In genomic region chr11:63130497-63130896, GRCm38 (mm10) we compare ENCODE assay signal across 9 mouse cellular contexts. TPM values are rescaled to one million over a fixed set of nuclear protein-coding genes. Genes with fewer than 3 reads are reported as not detected.
DNase-seq lines count a peak whose midpoint lies in the region; ATAC-seq and TF ChIP-seq lines count a peak whose summit lies in the region.
"Had no signal": no experiment of that assay in that cellular context is flagged by ENCODE, and none has a peak within 500 bp of the region (broad histone marks: within the 10 kb centered on the region; RNA-seq: fewer than 3 reads in every experiment).

No protein-coding gene starts in this region.

- DNase-seq in liver, adult 2 months (ENCODE audit: extremely low read depth, low read depth, low spot score): no peak
- no peak for DNase-seq in liver
- DNase-seq in cerebellum, adult 8-10 months: peak; percentile 59
- peak; percentile 92 for DNase-seq in heart, adult 18-20 months
- DNase-seq in kidney, adult 18-20 months: peak; percentile 78
- DNase-seq in testis, postnatal 10 days (ENCODE audit: low spot score): peak; percentile 75

- no peak overlapping the region for H3K27ac ChIP-seq in liver, adult 2 months (replicated peaks; ENCODE audit: insufficient read depth, low read depth, low read length)
- peak overlapping the region; percentile 98 for H3K27ac ChIP-seq in lung, embryonic 15.5 days

- peaks cover 4% of the 10 kb centered on the region; the same call in 1 of the 2 replicates for H3K27me3 ChIP-seq in liver, adult 2 months (ENCODE audit: control insufficient read depth, insufficient read depth, low read length)
- H3K27me3 ChIP-seq in lung, embryonic 15.5 days: peaks cover 4% of the 10 kb centered on the region

- peak overlapping the region; percentile 54; the same call in 1 of the 2 replicates for H3K4me3 ChIP-seq in liver, adult 2 months (ENCODE audit: insufficient read depth, low read depth, low read length)
- peak overlapping the region; percentile 65 for H3K4me3 ChIP-seq in lung, embryonic 15.5 days

- peak; percentile 7; the same call in 1 of the 2 replicates for ATAC-seq in lung, embryonic 15.5 days (ENCODE audit: borderline replicate concordance, extremely low read depth, low FRiP score, low TSS enrichment)
- ATAC-seq in monocyte, adult 5-6 weeks (replicated peaks; ENCODE audit: insufficient number of reproducible peaks, low FRiP score, low TSS enrichment, poor library complexity, severe bottlenecking): no peak

- no peaks in the 10 kb centered on the region for H3K9me3 ChIP-seq in lung, embryonic 15.5 days

- no peaks in the 10 kb centered on the region for H3K79me2 ChIP-seq in liver, adult 2 months (ENCODE audit: control insufficient read depth, insufficient read depth, low read length)

- WGBS in liver, adult 2 months: 19% methylated on average over 8 of the region's 8 CpGs
- WGBS in lung, embryonic 15.5 days: 22% methylated on average over 8 of the region's 8 CpGs

- no peak for TF ChIP-seq POLR2A in liver, adult 2 months (IDR thresholded peaks at IDR 0.05; ENCODE audit: extremely low read depth, insufficient read depth, low read length)

- no peak overlapping the region for H3K9ac ChIP-seq in liver, adult 2 months (ENCODE audit: low read depth, low read length)
- peak overlapping the region; percentile 80 for H3K9ac ChIP-seq in lung, embryonic 15.5 days

- no peaks in the 10 kb centered on the region for H3K36me3 ChIP-seq in liver, adult 2 months (ENCODE audit: control insufficient read depth, insufficient read depth, low read length)
- peaks cover 9% of the 10 kb centered on the region; the same call in 1 of the 2 replicates for H3K36me3 ChIP-seq in lung, embryonic 15.5 days

- TF ChIP-seq CTCF in liver, adult 2 months (IDR thresholded peaks at IDR 0.05; ENCODE audit: low read depth, low read length): no peak

- H3K4me1 ChIP-seq in liver, adult 2 months (ENCODE audit: control insufficient read depth, insufficient read depth, low read length): no peaks in the 10 kb centered on the region
- H3K4me1 ChIP-seq in lung, embryonic 15.5 days: peaks cover 52% of the 10 kb centered on the region

- H3K4me2 ChIP-seq in lung, embryonic 15.5 days: peak overlapping the region; percentile 90

RNA-seq across cellular contexts. Expression of gene Pmp22, which starts 1.7 kb away (rescaled TPM):
- total RNA-seq in liver, adult 2 months (2014; rRNA removed): 1.8 TPM in 2 replicates
- polyA plus RNA-seq in liver, adult 2 months (2012; rRNA removed): 2.0 and 3.3 TPM in 2 replicates
- 10 to 100 TPM; 37.4 to 40.8 TPM for total RNA-seq in heart, adult 18-20 months (2021)
- 238 and 261 TPM in 2 replicates for polyA plus RNA-seq in lung, embryonic 15.5 days (2015; fragmentation: Nextera tagmentation; extraction: Ambion mirVana)
- total RNA-seq in monocyte, adult 5-6 weeks (2017): not detected in 3 replicates
- total RNA-seq: MEL had no signal

Comparison
In these comparisons a context has a peak if more than half of its experiments do, and no peak if none do; other contexts are left out.
1. DNase-seq: peak in cerebellum, adult 8-10 months (single experiment), heart, adult 18-20 months (2 of 2), kidney, adult 18-20 months (single experiment) and testis, postnatal 10 days (single experiment); none in liver, adult 2 months (single experiment) and liver (single experiment).
2. RNA of gene Pmp22, which starts 1.7 kb away (total RNA-seq): 37.4 to 40.8 TPM in heart, adult 18-20 months; 1.8 TPM in liver, adult 2 months and not detected in monocyte, adult 5-6 weeks; every median in the first group is over 10 times any median in the second.